Mouse (Mus musculus) C2C12 (cell line): ENCODE measurements around the gene Zfp385b.

ENCODE experiments used
- CTCF ChIP-seq: IDR thresholded peaks from one replicate; pipeline ENCODE4 v1.5.1; 2011; ENCODE audit not compliant: control insufficient read depth, insufficient read depth, insufficient read length
- MYOG ChIP-seq: IDR thresholded peaks from one replicate; pipeline ENCODE4 v1.6.1; 2011; ENCODE audit not compliant: control insufficient read depth, insufficient read length; ENCODE audit errors: extremely low read depth

GRCm38 (mm10) chr2:77593461-77593860, 226.0 kb downstream of the Zfp385b start:
- TF ChIP-seq CTCF (no peak), MYOG (no peak)
